Mouse (Mus musculus) retina, postnatal 7 days (tissue): Measurements from ENCODE around the gene Isca1.
"Not testable (repeated sequence)": the region's sequence is repeated elsewhere in the genome, so short reads cannot be mapped to it uniquely, and the experiment has no call there.

Experiments used
- DNase-seq: peaks from one replicate; pipeline ENCODE4 v3.0.0-alpha.2; 2012; ENCODE audit warnings: low read depth, low spot score

Gene Isca1

GRCm38 (mm10) chr13:59769296-59770163 is at the start of gene Isca1:
TSS of gene Isca1 (minus strand) at chr13:59769810.
- DNase-seq = peak; percentile 96

GRCm38 (mm10) chr13:59817352-59817751 is 47.7 kb upstream of the Isca1 start:
- DNase-seq = no peak

- no peak for DNase-seq
These were observed 44.5 kb upstream of the Isca1 start for GRCm38 (mm10) chr13:59814109-59814591.

GRCm38 (mm10) chr13:59811581-59811980 is 42.0 kb upstream of the Isca1 start:
- DNase-seq = no peak

- DNase-seq = no peak
These were observed 31.4 kb upstream of the Isca1 start for GRCm38 (mm10) chr13:59801000-59801399.

GRCm38 (mm10) chr13:59800077-59800476 is 30.5 kb upstream of the Isca1 start:
- no peak for DNase-seq

GRCm38 (mm10) chr13:59798306-59798705 is 28.7 kb upstream of the Isca1 start:
- no peak for DNase-seq

GRCm38 (mm10) chr13:59796466-59796848 is 26.8 kb upstream of the Isca1 start:
- DNase-seq = no peak

GRCm38 (mm10) chr13:59795807-59796465 is 26.3 kb upstream of the Isca1 start:
- DNase-seq = no peak

- DNase-seq = no peak
These were observed 25.2 kb upstream of the Isca1 start for GRCm38 (mm10) chr13:59794786-59795185.

- DNase-seq = no peak
These were observed 12.5 kb upstream of the Isca1 start, which contains the start of gene Gm49354 for GRCm38 (mm10) chr13:59782145-59782544. TSS of gene Gm49354 (minus strand) at chr13:59782245.

GRCm38 (mm10) chr13:59779744-59780264 is 10.2 kb upstream of the Isca1 start:
- not testable (repeated sequence) for DNase-seq

GRCm38 (mm10) chr13:59779213-59779612 is 9.6 kb upstream of the Isca1 start:
- no peak for DNase-seq

- DNase-seq = no peak
These were observed 5.6 kb upstream of the Isca1 start for GRCm38 (mm10) chr13:59775168-59775567.

GRCm38 (mm10) chr13:59771257-59771656 is 1.6 kb upstream of the Isca1 start:
- DNase-seq = no peak

- DNase-seq = no peak
These were observed 1.2 kb upstream of the Isca1 start for GRCm38 (mm10) chr13:59770847-59771246.

GRCm38 (mm10) chr13:59770164-59770562 is 553 bp upstream of the Isca1 start:
- DNase-seq = peak; percentile 66

GRCm38 (mm10) chr13:59768531-59768930 is 1.1 kb downstream of the Isca1 start:
- no peak for DNase-seq

GRCm38 (mm10) chr13:59766786-59767515 is 2.7 kb downstream of the Isca1 start:
- DNase-seq = no peak

GRCm38 (mm10) chr13:59762791-59763190 is 6.8 kb downstream of the Isca1 start:
- no peak for DNase-seq

GRCm38 (mm10) chr13:59756906-59757305 is 12.7 kb downstream of the Isca1 start:
- DNase-seq = no peak

GRCm38 (mm10) chr13:59750310-59750709 is 19.3 kb downstream of the Isca1 start:
- DNase-seq = no peak
